Mouse (Mus musculus) cerebellum, adult 2 months (tissue): Measurements from ENCODE around the gene Tuba8. TPM values are rescaled to one million over a fixed set of nuclear protein-coding genes. Genes with fewer than 3 reads are reported as not detected.

Source experiments
- DNase-seq, 2 experiments: peaks; one replicate each; pipeline ENCODE4 v3.0.0; 2021
- H3K27ac ChIP-seq: fragments of 200-500 bp; 2 replicates; pipeline ENCODE4 v1.5.1; 2012; ENCODE audit warnings: low read length, control low read depth, inconsistent platforms; ENCODE audit not compliant: insufficient read depth
- H3K27me3 ChIP-seq: fragments of 200-500 bp; 2 replicates; pipeline ENCODE4 v1.6.1; 2012; ENCODE audit warnings: inconsistent platforms, mild to moderate bottlenecking, low read length, moderate library complexity; ENCODE audit not compliant: control insufficient read depth, insufficient read depth
- H3K4me1 ChIP-seq: fragments of 200-500 bp; 2 replicates; pipeline ENCODE4 v1.6.1; 2011; ENCODE audit warnings: low read length; ENCODE audit not compliant: control insufficient read depth, insufficient read depth
- H3K4me3 ChIP-seq: fragments of 200-500 bp; replicated peaks from 2 replicates; pipeline ENCODE3; 2011; ENCODE audit warnings: mild to moderate bottlenecking, low read depth, low read length, control low read depth; ENCODE audit not compliant: insufficient read depth
- CTCF ChIP-seq: fragments of 200-500 bp; IDR thresholded peaks from 2 replicates; pipeline ENCODE4 v1.5.1; 2011; ENCODE audit warnings: low read depth, mild to moderate bottlenecking, control low read depth, low read length, moderate library complexity, borderline replicate concordance; ENCODE audit not compliant: insufficient read depth
- POLR2A ChIP-seq: fragments of 200-500 bp; IDR thresholded peaks from 2 replicates; pipeline ENCODE4 v1.6.1; 2011; ENCODE audit warnings: low read length, control low read depth, borderline replicate concordance; ENCODE audit not compliant: insufficient read depth
- WGBS: fragments of 180-500 bp; shearing (Covaris S2); methylation state at CpG from one replicate; pipeline ENCODE4 v1.1.7; 2018; 5-methylcytosine and 5-hydroxymethylcytosine counted together
- polyA plus RNA-seq: library from polyadenylated mRNA; depleted of rRNA; stranded (reverse); fragments of >200 nt; gene quantifications from 2 replicates; pipeline ENCODE4 v1.2.3, GENCODE M21; 2012

Gene Tuba8
- polyA plus RNA-seq, 1 experiment, result 19.9 TPM

DNA sequence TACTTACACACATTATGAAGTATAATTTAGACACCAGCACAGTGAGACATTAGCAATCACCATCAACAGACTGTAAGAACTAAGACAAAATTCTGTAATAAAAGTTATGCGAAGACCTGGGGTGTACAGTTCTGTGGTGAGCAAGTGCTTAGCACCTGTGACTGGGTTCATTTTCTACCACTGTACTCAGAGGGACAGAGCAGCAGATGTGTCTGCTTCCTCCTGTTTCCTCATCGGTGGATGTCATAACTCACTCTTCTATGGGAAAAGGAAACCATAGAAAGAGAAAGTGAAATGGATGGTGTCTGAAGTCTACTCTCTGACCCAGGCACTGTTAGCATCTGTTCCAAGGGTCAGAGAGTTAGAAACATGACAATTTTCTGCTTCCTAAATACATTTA is 16.2 kb downstream of the Tuba8 start:
- no peak for TF ChIP-seq POLR2A
- TF ChIP-seq CTCF, result no peak
- no peaks in the 10 kb centered on the region for H3K4me1 ChIP-seq
- WGBS, result 92% methylated on average over 2 of the region's 2 CpGs
- no peaks in the 10 kb centered on the region for H3K27me3 ChIP-seq
- H3K4me3 ChIP-seq, result no peak overlapping the region
- H3K27ac ChIP-seq, result no peak overlapping the region
- no peak for DNase-seq

- H3K27ac ChIP-seq, result no peak overlapping the region
- 77% methylated on average over 8 of the region's 8 CpGs for WGBS
- H3K4me3 ChIP-seq, result no peak overlapping the region
- H3K27me3 ChIP-seq, result no peaks in the 10 kb centered on the region
- no peaks in the 10 kb centered on the region for H3K4me1 ChIP-seq
- no peak for DNase-seq
- no peak for TF ChIP-seq POLR2A
- no peak for TF ChIP-seq CTCF
Measured at GRCm38 (mm10) chr6:121228421-121228820, 17.9 kb downstream of the Tuba8 start.

- Histone ChIP-seq H3K4me3 (no peak overlapping the region), H3K4me1 (no peaks in the 10 kb centered on the region), H3K27ac (no peak overlapping the region), H3K27me3 (no peaks in the 10 kb centered on the region)
- 42% methylated on average over 1 of the region's 1 CpGs for WGBS
- TF ChIP-seq POLR2A (no peak), CTCF (no peak)
- no peak for DNase-seq
Measured at GRCm38 (mm10) chr6:121232652-121233051, 22.2 kb downstream of the Tuba8 start.

GRCm38 (mm10) chr6:121236386-121236785 is 25.9 kb downstream of the Tuba8 start:
- no peak for DNase-seq
- no peak overlapping the region for H3K27ac ChIP-seq
- 91% methylated on average over 2 of the region's 2 CpGs for WGBS
- H3K4me1 ChIP-seq, result no peaks in the 10 kb centered on the region
- TF ChIP-seq CTCF, result no peak
- no peak for TF ChIP-seq POLR2A
- H3K4me3 ChIP-seq, result no peak overlapping the region
- H3K27me3 ChIP-seq, result no peaks in the 10 kb centered on the region

DNA sequence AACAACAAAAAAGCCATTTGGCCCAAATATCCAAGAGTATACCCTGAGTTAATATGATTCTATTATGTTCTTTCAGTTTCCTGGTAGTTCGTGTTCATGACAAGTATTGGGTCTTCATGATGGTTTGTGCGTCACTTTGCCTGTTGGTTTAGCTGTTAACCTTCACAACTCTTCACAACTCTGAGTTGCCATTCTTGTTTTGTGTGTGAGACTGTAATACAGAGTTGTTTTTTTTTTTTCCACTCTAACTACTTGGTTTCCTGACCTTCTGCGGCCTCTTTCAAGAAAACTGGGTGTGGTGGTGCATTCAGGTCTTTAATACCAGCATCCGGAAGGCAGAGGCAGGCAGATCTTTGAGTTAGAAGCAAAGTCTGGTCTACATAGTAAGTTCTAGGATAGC is 27.7 kb downstream of the Tuba8 start:
- 95% methylated on average over 4 of the region's 4 CpGs for WGBS
- no peaks in the 10 kb centered on the region for H3K27me3 ChIP-seq
- no peak overlapping the region for H3K4me3 ChIP-seq
- H3K27ac ChIP-seq, result no peak overlapping the region
- no peak for DNase-seq
- TF ChIP-seq CTCF (no peak), POLR2A (no peak)
- no peaks in the 10 kb centered on the region for H3K4me1 ChIP-seq

GRCm38 (mm10) chr6:121241780-121242179 is 31.3 kb downstream of the Tuba8 start:
- H3K4me1 ChIP-seq, result no peaks in the 10 kb centered on the region
- no peak overlapping the region for H3K4me3 ChIP-seq
- no peak for DNase-seq
- no peak overlapping the region for H3K27ac ChIP-seq
- TF ChIP-seq CTCF (no peak), POLR2A (no peak)
- no peaks in the 10 kb centered on the region; the same call in 1 of the 2 replicates for H3K27me3 ChIP-seq
- 84% methylated on average over 2 of the region's 2 CpGs for WGBS

- no peak for DNase-seq
- no peak overlapping the region for H3K27ac ChIP-seq
- H3K4me3 ChIP-seq, result no peak overlapping the region
- no peaks in the 10 kb centered on the region for H3K4me1 ChIP-seq
- H3K27me3 ChIP-seq, result no peaks in the 10 kb centered on the region; the same call in 1 of the 2 replicates
- 64% methylated on average over 10 of the region's 10 CpGs for WGBS
- TF ChIP-seq POLR2A (no peak), CTCF (no peak)
Measured at GRCm38 (mm10) chr6:121243161-121243560, 32.7 kb downstream of the Tuba8 start.

- 10% methylated on average over 35 of the region's 35 CpGs for WGBS
- Histone ChIP-seq H3K4me1 (no peaks in the 10 kb centered on the region), H3K27ac (no peak within 1 kb of the TSS), H3K4me3 (peak within 1 kb of the TSS; percentile 71), H3K27me3 (no peaks in the 10 kb centered on the region; the same call in 1 of the 2 replicates)
- DNase-seq, result peak; percentile 63 to 66
- TF ChIP-seq POLR2A (no peak), CTCF (no peak)
Measured at GRCm38 (mm10) chr6:121245127-121246036, 34.9 kb downstream of the Tuba8 start, which contains the start of gene Usp18. Gene Usp18, plus strand, starts transcription at chr6:121245906.
